Mouse (Mus musculus): ENCODE results near the gene Dusp10. TPM values are rescaled to one million over a fixed set of nuclear protein-coding genes. Genes with fewer than 3 reads are reported as not detected.

Gene Dusp10
- polyA plus RNA-seq, 1 experiment, result not detected

DNA sequence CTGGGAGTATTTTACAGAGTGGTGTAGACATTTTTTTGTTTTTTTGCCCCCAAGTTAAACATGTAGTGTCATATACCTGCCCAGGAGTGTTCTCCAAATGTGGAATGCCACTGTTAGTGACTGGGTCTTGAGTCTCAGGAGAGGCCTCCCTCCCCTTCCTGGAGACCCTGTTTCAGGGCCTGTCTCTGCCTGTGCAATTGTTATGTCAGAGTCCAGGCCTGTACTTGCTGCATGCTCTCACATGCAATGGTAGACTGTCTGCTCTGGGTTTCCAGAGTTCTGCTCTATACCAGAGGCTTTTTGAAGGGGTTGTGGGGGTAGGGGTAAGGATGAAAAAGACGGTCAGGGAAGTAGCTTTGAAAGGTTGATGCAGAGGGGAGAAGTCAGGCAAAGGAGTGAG lies 27.8 kb downstream of the Dusp10 start:
- TF ChIP-seq GATA1 (IDR thresholded peaks at IDR 0.05; ENCODE audit: low read length), result no peak

DNA sequence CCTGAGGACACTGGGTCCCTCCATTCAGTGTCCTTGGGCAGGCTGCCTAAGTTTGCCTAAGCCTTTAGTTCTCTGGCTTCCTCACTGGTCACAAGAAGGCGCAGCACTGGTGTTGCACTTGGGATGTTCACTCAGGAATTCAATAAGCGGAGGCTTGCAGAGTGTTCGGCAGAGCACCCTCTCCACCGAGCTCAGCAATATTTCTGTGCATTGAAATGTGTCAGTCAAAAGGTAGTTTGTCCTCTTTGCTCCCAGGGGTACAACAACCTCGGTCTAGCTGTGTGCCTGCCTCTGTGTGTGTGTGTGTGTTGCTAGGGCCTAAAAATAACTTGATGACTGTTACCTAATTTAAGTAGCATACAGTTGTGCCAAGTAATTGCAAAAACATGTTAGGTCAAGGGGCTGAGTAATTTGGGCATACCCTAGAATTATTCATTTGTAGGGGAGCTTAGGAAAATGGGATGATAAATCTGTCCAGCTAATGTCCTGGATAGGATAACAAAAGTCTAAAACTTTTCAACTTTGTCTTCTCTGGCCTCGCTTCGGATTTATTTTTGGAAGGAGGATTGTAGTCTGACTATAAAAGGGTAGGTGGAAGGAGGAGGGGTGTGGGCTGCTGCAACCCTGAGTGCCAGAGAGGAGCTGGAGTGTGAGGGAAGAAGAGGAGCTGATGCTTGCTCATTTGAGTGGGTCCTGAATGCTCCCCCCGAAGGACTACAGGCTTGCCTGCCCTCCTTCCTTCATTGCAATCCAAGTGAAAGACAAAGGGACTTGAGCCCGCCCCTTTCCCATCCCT lies 28.9 kb downstream of the Dusp10 start:
- TF ChIP-seq GATA1 (IDR thresholded peaks at IDR 0.05; ENCODE audit: low read length), result no peak

GRCm38 (mm10) chr1:184042745-184043144 lies 29.6 kb downstream of the Dusp10 start:
- no peak for TF ChIP-seq GATA1 (IDR thresholded peaks at IDR 0.05; ENCODE audit: low read length)

DNA sequence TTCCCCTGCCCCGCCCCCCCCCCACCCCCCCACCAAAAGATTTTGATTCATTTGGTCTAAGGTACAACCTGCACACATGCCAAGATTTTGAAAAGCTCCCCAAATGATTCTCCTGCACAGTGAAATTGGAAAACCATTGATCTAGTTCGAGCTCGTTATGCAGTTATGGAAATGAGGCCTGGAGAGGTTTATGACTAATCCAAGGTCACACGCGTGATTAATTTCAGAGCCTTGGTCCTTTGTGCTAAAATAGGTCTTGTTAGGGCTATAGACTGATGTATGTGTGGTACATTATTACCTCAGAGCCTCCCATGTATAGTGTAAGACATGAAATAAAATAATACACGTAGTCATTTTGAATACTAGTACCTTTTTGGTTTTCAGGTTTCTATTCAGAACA lies 30.3 kb downstream of the Dusp10 start:
- no peak for TF ChIP-seq GATA1 (IDR thresholded peaks at IDR 0.05; ENCODE audit: low read length)

- TF ChIP-seq GATA1 (IDR thresholded peaks at IDR 0.05; ENCODE audit: low read length), result no peak
Observed at GRCm38 (mm10) chr1:184046070-184046677, 33.1 kb downstream of the Dusp10 start.

DNA sequence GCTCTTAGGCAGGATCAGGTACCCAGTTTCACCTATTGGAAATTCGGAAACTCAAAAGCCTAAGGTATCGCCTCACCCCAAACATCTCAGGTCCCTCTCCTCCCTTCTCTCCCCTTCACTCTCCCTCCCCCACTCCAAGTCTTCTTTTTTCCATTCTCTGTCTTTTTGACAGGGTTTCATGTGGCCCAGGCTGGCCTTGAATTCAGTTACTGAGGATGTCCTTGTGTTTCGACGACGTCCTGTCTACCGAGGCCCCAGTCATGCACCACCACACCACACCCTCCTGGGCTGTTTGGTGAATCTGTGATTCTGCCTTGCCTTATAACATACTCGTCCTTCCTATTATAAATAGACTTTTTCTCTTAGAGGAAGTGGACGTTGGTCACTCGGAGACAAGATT lies 34.7 kb downstream of the Dusp10 start:
- TF ChIP-seq GATA1 (IDR thresholded peaks at IDR 0.05; ENCODE audit: low read length), result no peak

- TF ChIP-seq GATA1 (IDR thresholded peaks at IDR 0.05; ENCODE audit: low read length), result no peak
Observed at GRCm38 (mm10) chr1:184048675-184049418, 35.7 kb downstream of the Dusp10 start.

- no peak for TF ChIP-seq GATA1 (IDR thresholded peaks at IDR 0.05; ENCODE audit: low read length)
Observed at GRCm38 (mm10) chr1:184051286-184051685, 38.2 kb downstream of the Dusp10 start.

- no peak for TF ChIP-seq GATA1 (IDR thresholded peaks at IDR 0.05; ENCODE audit: low read length)
Observed at GRCm38 (mm10) chr1:184051824-184052223, 38.7 kb downstream of the Dusp10 start.

DNA sequence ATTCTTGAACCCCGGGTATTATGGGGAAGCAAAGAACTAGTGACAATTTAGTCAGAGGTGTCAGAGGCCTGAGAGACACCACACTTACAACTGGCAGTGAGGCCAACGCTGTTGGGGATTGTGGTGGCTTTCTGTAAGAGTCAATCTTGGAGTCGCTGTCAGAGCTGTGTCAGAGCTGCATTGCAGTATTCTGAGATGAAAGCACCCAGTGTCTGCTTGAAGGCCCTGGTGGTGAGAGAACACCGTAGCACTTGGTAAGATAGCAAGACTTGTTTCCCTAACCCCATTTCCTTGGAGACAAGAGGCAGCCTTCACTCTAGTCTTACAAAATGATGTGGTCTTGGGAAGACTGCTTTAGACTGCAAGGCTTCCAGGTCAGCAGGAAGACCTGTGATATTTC lies 39.2 kb downstream of the Dusp10 start:
- no peak for TF ChIP-seq GATA1 (IDR thresholded peaks at IDR 0.05; ENCODE audit: low read length)

- no peak for TF ChIP-seq GATA1 (IDR thresholded peaks at IDR 0.05; ENCODE audit: low read length)
Observed at GRCm38 (mm10) chr1:184053141-184053540, 40.0 kb downstream of the Dusp10 start.

- no peak for TF ChIP-seq GATA1 (IDR thresholded peaks at IDR 0.05; ENCODE audit: low read length)
Observed at GRCm38 (mm10) chr1:184053711-184054110, 40.6 kb downstream of the Dusp10 start.

- TF ChIP-seq GATA1 (IDR thresholded peaks at IDR 0.05; ENCODE audit: low read length), result no peak
Observed at GRCm38 (mm10) chr1:184054176-184054575, 41.1 kb downstream of the Dusp10 start.

DNA sequence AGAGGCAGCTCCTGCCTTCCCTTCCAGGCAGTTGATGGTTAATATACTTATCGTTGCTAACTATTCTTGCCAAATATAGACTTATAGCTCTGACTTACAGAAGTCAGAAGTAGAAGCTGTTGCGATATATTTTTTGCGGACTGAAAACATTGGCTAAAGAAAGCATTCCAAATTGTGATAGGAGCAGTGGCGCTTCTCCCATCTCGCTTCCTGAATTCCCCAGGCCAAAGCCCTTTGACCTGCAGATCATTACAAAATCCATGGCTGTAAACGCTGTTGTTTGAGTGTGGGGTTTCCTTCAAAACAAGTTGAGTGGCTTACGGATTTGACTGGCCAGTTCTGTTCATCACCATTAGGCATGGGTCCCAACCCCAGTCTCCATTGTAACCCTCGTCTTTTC lies 45.1 kb downstream of the Dusp10 start:
- TF ChIP-seq GATA1 (IDR thresholded peaks at IDR 0.05; ENCODE audit: low read length), result no peak

DNA sequence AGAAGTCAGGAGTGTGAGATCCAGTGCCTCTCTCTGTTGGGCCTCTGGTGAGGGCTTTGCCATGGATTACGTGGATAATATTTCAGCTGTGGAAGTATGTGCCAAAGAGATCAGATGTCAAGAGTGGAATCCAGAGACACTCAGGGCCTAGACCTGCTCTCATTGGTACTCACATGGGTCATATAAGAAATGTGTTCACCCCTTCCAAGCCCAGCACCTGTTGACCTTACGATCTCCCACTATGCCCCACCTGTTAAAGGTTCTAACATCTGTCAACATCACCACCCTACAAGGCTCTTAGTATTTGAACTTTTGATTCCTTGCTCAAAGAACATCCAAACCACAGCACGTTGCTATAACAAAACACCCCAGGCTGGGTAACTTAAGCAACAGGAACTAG lies 46.7 kb downstream of the Dusp10 start:
- TF ChIP-seq GATA1 (IDR thresholded peaks at IDR 0.05; ENCODE audit: low read length), result no peak

DNA sequence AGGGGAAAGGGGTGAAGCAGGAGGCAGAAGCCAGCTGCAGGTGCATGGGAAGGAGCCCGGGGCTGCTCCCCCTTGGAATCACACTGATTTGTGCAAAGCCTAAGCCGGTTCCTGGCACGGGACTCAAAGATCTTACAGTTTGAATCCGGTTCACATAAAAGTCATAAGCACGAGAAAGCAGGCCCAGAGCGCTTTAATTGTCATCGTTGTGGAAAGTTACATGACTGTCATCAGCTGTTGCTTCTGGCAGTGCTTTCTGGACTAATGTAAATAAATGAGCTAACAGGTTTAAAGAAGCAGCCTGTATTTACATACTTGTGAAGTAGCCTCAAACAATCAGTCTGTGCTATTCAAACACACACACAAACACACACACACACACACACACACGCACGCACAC lies 47.3 kb downstream of the Dusp10 start:
- no peak for TF ChIP-seq GATA1 (IDR thresholded peaks at IDR 0.05; ENCODE audit: low read length)

All from G1E-ER4 (cell line).